ENCODE assay signal across 11 mouse cellular contexts in genomic region chr1:54193191-54193770, GRCm38 (mm10). TPM values are rescaled to one million over a fixed set of nuclear protein-coding genes. Genes with fewer than 3 reads are reported as not detected.
DNase-seq lines count a peak whose midpoint lies in the region; ATAC-seq lines count a peak whose summit lies in the region.
"Had no signal": no experiment of that assay in that cellular context is flagged by ENCODE, and none has a peak within 500 bp of the region (broad histone marks: within the 10 kb centered on the region; RNA-seq: fewer than 3 reads in every experiment).

No protein-coding gene starts in this region.

- peaks cover 16% of the 10 kb centered on the region; the same call in 1 of the 2 replicates for H3K4me1 ChIP-seq in hindbrain, embryonic 14.5 days (replicated peaks; ENCODE audit: control insufficient read depth, insufficient read depth, low read length)

- H3K9ac ChIP-seq in hindbrain, embryonic 14.5 days = no peak overlapping the region
- H3K9ac ChIP-seq: liver, postnatal 0 days had no signal

- intact Hi-C loops in left cerebral cortex, postnatal 25 days (cut with DNase I) = loop anchor here (5.0 kb wide), 2 partner anchors 61 to 146 kb away; no protein-coding TSS in a partner anchor
- intact Hi-C loops in gastrocnemius, postnatal 14 days (cut with DNase I; ENCODE audit: low total_unique reads) = no loop called here

- no peaks in the 10 kb centered on the region for H3K9me3 ChIP-seq in hindbrain, embryonic 14.5 days (ENCODE audit: control insufficient read depth, low read length)

- 28% methylated on average over 7 of the region's 7 CpGs for WGBS in hindbrain, embryonic 14.5 days

- H3K4me2 ChIP-seq in hindbrain, embryonic 14.5 days (replicated peaks) = peak overlapping the region; percentile 65

- no peaks in the 10 kb centered on the region for H3K27me3 ChIP-seq in hindbrain, embryonic 14.5 days (ENCODE audit: control insufficient read depth, insufficient read depth, low read length)

- peak; percentile 12 to 24 for DNase-seq in left cerebral cortex, postnatal 25 days (ENCODE audit: low spot score in 2 of 2)
- no peak for DNase-seq in left cerebral cortex, adult 9 months (ENCODE audit: low spot score in 2 of 2)
- peak; percentile 34 for DNase-seq in embryo, embryonic 9.5 days (ENCODE audit: extremely low spot score)
- no peak for DNase-seq in hindbrain, embryonic 14.5 days (ENCODE audit: low spot score)
- DNase-seq in retina, postnatal 1 day = peak; percentile 89
- no peak for DNase-seq in layer of hippocampus, adult 9-11 months
- no peak for DNase-seq in gastrocnemius, postnatal 14 days
- DNase-seq in layer of hippocampus, postnatal 36 days = no peak
- DNase-seq: liver, postnatal 0 days; thymus, postnatal 4 days had no signal

- no peak overlapping the region for H3K27ac ChIP-seq in hindbrain, embryonic 14.5 days

- no peaks in the 10 kb centered on the region for H3K36me3 ChIP-seq in hindbrain, embryonic 14.5 days (replicated peaks; ENCODE audit: control insufficient read depth, insufficient read depth)
- H3K36me3 ChIP-seq: G1E had no signal

- H3K4me3 ChIP-seq in hindbrain, embryonic 14.5 days (replicated peaks; ENCODE audit: low read length) = peak overlapping the region; percentile 89

- no peak for ATAC-seq in hindbrain, embryonic 14.5 days (ENCODE audit: low FRiP score)

RNA-seq across cellular contexts. Expression of gene Hecw2, which starts 1.7 kb away (rescaled TPM):
- total RNA-seq in left cerebral cortex, postnatal 25 days (2021) = 10 to 100 TPM; 42.7 to 57.6 TPM
- 7.9 and 9.2 TPM in 2 replicates for polyA plus RNA-seq in hindbrain, embryonic 14.5 days (2014; fragmentation: Nextera tagmentation; extraction: Ambion mirVana)
- 1 to 10 TPM; 3.2 to 5.7 TPM for total RNA-seq in gastrocnemius, postnatal 14 days (2021)
- total RNA-seq in layer of hippocampus, postnatal 36 days (2021) = 10 to 100 TPM; 19.2 to 20.5 TPM
- polyA plus RNA-seq: G1E had no signal

RNA-seq across cellular contexts. Expression of gene Ccdc150, which starts 57.2 kb away (rescaled TPM):
- under 1 TPM in 1 of 2 experiments, not detected in 1; 0.50 TPM for total RNA-seq in left cerebral cortex, postnatal 25 days (2021)
- 0.20 and 0.23 TPM in 2 replicates for polyA plus RNA-seq in hindbrain, embryonic 14.5 days (2014; fragmentation: Nextera tagmentation; extraction: Ambion mirVana)
- total RNA-seq in gastrocnemius, postnatal 14 days (2021) = under 1 TPM; 0.16 to 0.20 TPM
- under 1 TPM; 0.35 to 0.37 TPM for total RNA-seq in layer of hippocampus, postnatal 36 days (2021)
- polyA plus RNA-seq: G1E had no signal

Comparison
In these comparisons a context has a peak if more than half of its experiments do, and no peak if none do; other contexts are left out.
1. DNase-seq: peak in left cerebral cortex, postnatal 25 days (2 of 2), embryo, embryonic 9.5 days (single experiment) and retina, postnatal 1 day (single experiment); none in left cerebral cortex, adult 9 months (0 of 2), hindbrain, embryonic 14.5 days (single experiment), layer of hippocampus, adult 9-11 months (single experiment), gastrocnemius, postnatal 14 days (single experiment) and layer of hippocampus, postnatal 36 days (0 of 2).